Mouse (Mus musculus): ENCODE measurements around the gene Cdk14.

DNA sequence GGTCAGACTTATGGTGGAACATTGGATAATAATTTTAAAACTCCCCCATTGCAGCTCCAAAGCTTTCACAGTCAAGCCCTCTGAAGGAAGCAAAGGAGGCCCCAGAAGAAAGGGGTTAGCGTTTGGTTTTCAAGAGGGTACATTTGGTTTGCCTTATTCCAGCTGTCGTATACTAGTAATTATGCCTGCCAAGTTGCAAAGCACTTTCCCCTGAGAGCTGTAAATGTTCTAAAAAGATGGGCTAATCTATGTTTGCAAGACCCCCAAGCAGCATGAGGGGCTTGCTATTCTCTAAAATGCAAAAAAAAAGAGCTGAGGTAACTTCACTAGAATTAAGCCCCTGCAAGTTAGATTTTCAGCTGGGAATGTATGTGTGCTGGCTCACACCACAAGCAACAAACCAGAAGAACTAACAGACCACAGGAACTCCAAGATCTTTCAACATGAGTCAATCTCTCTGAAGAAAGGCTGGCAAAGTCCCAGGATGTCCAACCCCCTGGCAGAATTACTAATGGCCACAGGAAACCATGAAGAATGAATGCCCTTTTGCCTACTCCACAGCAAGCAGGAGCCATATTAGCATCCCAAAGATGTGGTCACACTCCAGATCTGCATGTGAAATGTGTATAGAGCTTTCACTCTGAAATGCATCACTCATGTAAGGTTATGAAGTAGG lies 99.5 kb downstream of the Cdk14 start:
- TF ChIP-seq CTCF (IDR thresholded peaks at IDR 0.05; ENCODE audit: low read depth) = no peak
- no peak for TF ChIP-seq EP300 (IDR thresholded peaks at IDR 0.05; ENCODE audit: low read depth)
